Mouse (Mus musculus) G1E-ER4 (cell line): ENCODE results near the gene Golt1a. TPM values are rescaled to one million over a fixed set of nuclear protein-coding genes. Genes with fewer than 3 reads are reported as not detected.

Experiments
- GATA1 ChIP-seq: IDR thresholded peaks from one replicate; pipeline ENCODE4 v1.8.0; 2012; ENCODE audit warnings: low read length, inconsistent platforms
- polyA plus RNA-seq: library from polyadenylated mRNA; stranded (reverse); fragments of >175 nt; gene quantifications from 2 replicates; pipeline ENCODE4 v1.2.3, GENCODE M21; 2012

Golt1a gene
- polyA plus RNA-seq, result not detected in 2 replicates

- no peak for TF ChIP-seq GATA1
These were observed at the start of gene Golt1a for GRCm38 (mm10) chr1:133309652-133310267. TSS of gene Golt1a (plus strand) at chr1:133309800.

GRCm38 (mm10) chr1:133262628-133263027 is 47.0 kb upstream of the Golt1a start:
- no peak for TF ChIP-seq GATA1

- no peak for TF ChIP-seq GATA1
These were observed 46.5 kb upstream of the Golt1a start for GRCm38 (mm10) chr1:133263134-133263533.

- TF ChIP-seq GATA1, result no peak
These were observed 45.2 kb upstream of the Golt1a start for GRCm38 (mm10) chr1:133264367-133264766.

GRCm38 (mm10) chr1:133265114-133265766 is 44.4 kb upstream of the Golt1a start:
- no peak for TF ChIP-seq GATA1

GRCm38 (mm10) chr1:133267094-133267493 is 42.5 kb upstream of the Golt1a start:
- TF ChIP-seq GATA1, result no peak

- no peak for TF ChIP-seq GATA1
These were observed 41.6 kb upstream of the Golt1a start for GRCm38 (mm10) chr1:133267813-133268492.

- TF ChIP-seq GATA1, result no peak
These were observed 41.1 kb upstream of the Golt1a start for GRCm38 (mm10) chr1:133268503-133268902.

- no peak for TF ChIP-seq GATA1
These were observed 39.3 kb upstream of the Golt1a start for GRCm38 (mm10) chr1:133270336-133270735.

- no peak for TF ChIP-seq GATA1
These were observed 35.4 kb upstream of the Golt1a start for GRCm38 (mm10) chr1:133274163-133274562.

GRCm38 (mm10) chr1:133276983-133277382 is 32.6 kb upstream of the Golt1a start:
- TF ChIP-seq GATA1, result no peak

- TF ChIP-seq GATA1, result no peak
These were observed 31.1 kb upstream of the Golt1a start for GRCm38 (mm10) chr1:133278539-133278938.

- TF ChIP-seq GATA1, result no peak
These were observed 30.5 kb upstream of the Golt1a start for GRCm38 (mm10) chr1:133278946-133279631.

GRCm38 (mm10) chr1:133279632-133280093 is 29.9 kb upstream of the Golt1a start:
- no peak for TF ChIP-seq GATA1

GRCm38 (mm10) chr1:133280537-133280936 is 29.1 kb upstream of the Golt1a start:
- TF ChIP-seq GATA1, result no peak

GRCm38 (mm10) chr1:133285907-133286306 is 23.7 kb upstream of the Golt1a start:
- no peak for TF ChIP-seq GATA1
